Mouse (Mus musculus): ENCODE data around the gene Mfap1b.
"Not testable (repeated sequence)": the region's sequence is repeated elsewhere in the genome, so short reads cannot be mapped to it uniquely, and the experiment has no call there.

Mfap1b gene

DNA sequence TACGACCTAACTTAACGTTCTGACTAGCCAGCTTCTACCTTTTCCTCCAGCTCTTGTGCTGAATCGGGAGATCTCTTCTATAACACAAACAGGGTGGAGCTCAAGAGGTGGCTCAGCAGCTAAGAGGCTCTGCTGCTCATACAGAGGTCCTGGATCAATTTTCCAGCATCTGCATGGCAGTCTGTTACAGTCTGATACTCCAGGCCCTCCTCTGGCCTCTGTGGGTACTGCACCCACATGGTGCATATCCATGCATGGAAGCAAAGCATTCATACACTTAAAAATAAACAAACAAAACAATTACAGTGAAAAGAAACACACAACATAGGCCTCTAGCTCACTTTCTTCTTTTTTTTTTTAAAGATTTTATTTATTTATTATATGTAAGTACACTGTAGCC, 1.1 kb downstream of the Mfap1b start:
- not testable (repeated sequence) for DNase-seq (ENCODE audit: low read depth, low spot score)

DNA sequence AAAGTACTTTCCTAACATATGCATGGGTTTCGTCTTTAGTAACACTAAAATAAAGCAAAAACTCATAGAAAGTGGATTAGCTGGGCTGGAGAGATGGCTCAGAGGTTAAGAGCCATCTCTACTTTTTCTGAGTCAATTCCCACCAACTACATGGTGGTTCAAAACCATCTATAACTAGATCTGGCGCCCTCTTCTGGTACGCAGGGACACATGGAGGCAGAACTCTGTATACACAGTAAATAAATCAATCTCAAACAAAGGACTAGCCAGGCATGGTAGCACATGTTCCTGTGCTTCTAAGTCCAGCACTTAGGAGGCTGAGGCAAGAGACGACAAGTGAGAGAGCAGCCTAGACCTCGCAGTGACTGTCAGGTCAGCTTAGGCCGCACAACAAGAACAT, 4.9 kb downstream of the Mfap1b start:
- not testable (repeated sequence) for DNase-seq (ENCODE audit: low read depth, low spot score)

DNA sequence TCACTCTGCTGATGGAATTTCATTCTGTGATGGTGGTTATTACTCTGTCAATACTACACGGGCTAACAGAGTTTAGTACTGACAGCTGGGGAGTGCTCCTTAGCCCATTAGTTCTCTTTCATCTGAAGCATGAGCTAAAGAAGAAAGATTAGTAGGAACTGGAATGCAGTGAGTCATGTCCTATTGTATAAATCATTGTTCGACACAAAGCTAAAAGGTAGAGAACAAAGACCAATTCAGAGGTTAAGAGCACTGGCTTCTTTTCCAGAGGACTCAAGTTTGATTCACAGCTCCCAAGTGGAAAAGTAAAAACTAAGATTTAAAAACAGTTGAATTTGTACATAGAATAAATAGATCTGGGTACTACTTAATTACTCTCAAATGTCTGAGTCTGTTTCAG, 13.8 kb downstream of the Mfap1b start:
- DNase-seq (ENCODE audit: low read depth, low spot score) = peak; percentile 70

DNA sequence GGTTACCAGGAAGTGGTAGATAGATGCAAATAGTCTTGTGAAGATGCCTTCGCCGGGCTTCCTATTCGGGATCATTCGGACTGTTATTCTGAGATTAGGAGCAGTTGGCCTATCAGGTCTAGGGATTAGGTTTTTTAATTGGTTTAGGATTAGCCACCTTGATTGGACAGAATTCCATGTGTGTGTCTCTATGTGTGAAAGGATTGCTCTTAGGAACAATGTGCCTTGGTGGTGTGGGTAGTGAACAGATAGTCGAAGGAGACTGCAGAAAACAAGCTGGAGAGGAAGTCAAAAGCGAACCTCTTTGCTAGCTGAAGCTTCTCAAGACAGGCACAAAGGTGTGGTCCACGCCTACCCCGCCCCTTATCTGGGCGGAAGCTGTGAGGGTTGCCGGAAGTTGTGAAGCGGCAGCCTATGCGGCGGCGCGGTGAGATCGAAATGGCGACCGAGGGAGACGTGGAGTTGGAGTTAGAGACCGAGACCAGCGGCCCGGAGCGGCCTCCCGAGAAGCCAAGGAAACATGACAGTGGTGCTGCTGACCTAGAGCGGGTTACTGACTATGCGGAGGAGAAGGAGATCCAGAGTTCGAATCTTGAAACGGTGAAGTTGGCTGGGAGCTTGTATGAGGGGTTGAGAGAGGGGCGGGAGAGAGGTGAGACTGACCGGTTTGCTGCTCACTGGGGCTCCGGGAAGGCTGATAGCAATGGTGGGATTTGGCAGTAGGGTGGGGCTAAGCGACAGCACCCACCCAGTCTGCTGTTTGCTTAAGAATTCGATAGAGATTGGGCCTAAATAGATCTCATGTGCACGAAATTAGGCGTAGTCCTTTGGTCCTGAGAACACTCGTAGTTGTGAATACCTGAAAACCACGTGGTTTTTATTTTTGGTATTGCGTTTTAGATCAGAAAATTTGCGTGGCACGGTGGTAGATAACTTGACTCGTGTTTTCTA, 16.9 kb downstream of the Mfap1b start, which contains the start of gene Serinc4:
Serinc4 (minus strand) TSS at position 90 of the 951 bp plus-strand sequence.
- peak; percentile 93 for DNase-seq (ENCODE audit: low read depth, low spot score)

DNA sequence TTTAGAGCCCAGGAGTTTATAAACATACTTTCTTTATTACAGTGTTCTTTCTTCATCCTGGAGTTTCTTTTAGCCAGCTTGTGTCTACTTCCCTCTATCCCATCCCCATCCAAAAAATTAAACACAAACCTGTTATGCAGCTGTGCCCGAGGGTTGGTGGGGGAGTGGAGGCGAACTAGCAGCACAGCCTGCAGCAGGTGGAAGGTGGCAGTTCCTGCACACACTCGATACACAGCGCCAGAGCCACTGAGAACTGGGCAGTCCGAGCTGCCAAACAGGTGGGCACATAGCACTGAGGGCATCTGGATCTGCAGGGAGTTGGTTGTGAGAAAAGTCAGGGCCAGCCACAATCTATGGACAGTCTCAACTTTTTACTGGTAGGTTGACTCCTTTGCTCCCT, 18.3 kb downstream of the Mfap1b start:
- DNase-seq (ENCODE audit: low read depth, low spot score) = no peak

DNA sequence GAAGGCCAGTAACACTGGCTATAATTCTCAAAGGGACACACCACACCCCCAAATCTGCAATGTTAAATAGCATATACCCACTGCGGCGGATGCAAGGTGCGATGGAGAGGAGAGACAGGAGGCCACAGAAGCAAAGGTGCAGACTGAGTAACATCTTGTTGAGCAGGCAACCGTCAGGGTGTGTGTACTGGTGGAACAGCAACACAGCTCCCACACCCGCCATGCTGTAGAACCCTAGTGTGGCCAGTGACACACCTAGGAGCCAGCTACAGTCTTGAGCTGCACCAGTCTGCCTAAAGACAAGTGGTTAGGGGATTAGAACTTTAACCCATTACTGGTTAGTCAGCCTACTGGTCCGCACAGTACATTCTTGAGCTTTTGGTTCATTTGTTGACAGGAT, 19.9 kb downstream of the Mfap1b start:
- no peak for DNase-seq (ENCODE audit: low read depth, low spot score)

DNA sequence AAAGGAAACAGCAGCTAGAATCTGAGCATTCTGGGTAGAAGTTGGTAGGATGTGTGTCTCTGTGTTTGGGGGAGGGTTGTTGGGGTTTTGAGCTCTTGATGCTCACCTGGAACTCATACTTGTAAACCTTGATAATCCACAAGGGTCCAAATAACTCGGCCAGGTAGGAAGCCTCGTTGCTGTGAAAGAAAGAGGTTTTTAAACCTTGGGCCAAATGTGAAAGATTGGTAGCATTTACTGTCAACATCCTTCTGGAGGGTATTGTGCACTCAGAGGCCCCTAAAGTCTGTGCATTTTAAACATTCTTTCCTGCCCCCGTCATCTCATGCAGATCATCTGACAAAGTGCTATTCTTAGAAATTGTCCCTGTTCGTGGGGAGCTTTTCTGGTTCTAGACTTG, 20.9 kb downstream of the Mfap1b start, which contains the start of gene Hypk:
Hypk (plus strand) TSS at position 301 of the 400 bp plus-strand sequence.
- peak; percentile 62 for DNase-seq (ENCODE audit: low read depth, low spot score)

DNA sequence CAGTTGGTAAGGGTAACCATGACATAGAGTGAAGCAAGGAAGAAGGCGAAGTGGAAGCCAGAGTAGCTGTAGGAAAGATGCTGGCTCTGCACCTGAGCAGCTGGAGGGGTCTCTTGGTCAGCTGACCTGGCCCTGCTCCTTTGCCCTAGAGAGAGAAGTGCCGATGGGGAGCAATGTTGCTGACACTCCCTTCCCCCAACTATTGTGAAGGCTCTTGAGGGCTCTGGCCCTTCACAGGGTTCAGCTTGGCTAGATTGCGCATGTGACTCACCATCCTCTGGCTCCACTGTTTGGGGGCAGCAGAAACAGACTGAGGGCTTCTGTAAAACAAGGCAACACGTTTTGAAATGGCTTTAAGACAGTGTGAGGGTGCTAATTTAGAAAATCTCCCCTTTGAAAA, 21.5 kb downstream of the Mfap1b start:
- peak; percentile 49 for DNase-seq (ENCODE audit: low read depth, low spot score)

DNA sequence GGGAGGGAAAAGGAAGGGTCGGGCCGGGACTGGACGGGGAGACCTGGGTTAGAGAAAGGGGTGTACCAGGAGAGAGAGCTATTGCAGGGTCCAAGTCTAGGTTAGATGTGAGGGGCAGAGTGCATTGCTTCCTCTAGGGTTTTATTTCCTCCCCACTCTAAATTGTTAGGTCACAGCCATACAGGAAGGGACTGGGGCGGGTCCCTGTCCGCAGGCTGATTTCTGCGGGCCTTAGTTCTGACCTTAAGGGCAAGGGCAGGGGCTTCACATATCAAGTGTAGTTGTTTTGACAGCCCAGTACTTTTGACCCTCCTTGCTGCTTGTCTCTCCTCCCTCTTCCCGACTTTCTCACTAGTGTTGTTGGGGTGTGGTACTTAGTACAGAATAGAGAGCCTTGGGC, 23.8 kb downstream of the Mfap1b start:
- DNase-seq (ENCODE audit: low read depth, low spot score) = peak; percentile 39

DNA sequence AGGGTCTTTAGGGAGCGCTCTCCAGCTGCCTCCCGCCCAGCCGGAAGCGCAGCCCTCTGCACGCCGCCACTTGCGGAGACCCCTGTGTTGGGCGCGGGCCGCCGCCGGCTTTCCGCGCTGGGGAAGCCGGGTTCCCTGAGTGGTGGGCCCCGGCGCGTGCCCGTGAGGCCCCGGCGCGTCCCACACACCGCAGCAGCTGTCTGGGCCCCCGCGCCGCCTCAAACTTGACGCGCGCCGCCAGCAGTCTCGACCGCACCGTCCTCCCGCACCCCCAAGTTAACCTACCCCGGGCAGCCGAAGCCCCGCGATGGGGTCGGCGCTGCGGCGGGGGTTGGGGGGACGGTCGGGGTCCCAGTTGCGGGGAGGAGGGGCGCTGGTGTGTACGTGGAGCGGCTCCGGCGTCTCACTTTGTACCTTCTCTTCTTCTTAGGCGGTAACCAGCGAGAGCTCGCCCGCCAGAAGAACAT, 24.3 kb downstream of the Mfap1b start:
- DNase-seq (ENCODE audit: low read depth, low spot score) = no peak

DNA sequence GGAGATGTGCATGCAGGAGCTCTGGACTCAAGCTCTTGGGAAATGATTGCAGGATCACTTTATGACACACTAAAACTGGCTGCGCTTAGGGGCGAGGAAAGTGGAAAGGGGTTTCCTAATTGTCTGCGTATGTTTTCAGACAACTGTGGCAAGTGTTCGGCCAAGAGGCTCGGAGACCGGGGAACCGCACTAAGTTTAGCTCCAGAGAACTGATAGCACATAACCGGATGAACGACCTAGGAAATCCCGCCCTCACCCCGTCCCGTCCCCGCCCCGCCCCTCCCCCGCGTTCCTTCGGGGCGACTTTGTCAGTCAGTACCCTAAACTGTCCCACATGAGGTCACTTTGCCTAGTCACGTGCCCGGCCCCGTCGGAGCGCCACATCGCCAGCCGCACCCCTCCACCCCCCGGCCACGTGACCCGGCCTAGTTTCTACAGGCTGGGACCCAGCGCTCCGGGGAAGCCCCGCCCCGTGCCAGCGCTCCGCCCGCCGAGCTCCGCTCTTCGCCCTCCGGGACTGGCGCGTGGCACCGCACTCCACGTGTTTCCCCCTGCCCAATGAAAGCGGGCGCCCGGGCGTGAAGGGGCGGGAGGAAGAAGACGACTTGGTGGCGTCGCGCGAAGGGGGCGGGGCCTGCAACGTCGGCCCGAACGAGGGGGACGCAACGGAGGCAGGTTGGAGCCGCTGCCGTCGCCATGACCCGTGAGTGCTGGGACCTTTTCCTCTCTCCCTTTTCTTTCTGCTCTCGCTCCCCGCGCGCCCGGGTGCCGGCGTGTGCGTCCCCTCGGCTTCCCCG, 24.9 kb downstream of the Mfap1b start, which contains the start of gene Serf2:
Serf2 (plus strand) TSS at position 457 of the 797 bp plus-strand sequence.
- DNase-seq (ENCODE audit: low read depth, low spot score) = peak; percentile 99

DNA sequence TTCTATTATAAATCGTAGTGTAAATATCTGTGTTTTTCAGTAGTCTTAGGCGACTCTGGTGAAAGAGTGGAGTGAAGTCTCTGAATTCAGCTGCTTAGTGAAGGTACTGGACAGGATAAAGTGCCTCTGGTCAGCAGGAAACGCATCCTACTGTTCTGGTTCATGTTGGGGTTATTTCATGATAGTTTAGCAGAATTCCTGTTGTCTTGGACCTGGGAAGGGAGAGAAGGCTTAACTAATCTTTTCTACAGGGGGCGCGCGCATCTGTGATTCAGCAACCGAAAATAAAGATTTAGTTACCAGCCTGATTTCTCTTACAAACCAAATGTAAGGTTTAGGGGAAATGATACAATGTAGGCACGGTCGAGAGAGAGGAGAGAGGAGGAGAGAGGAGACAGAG, 25.7 kb downstream of the Mfap1b start:
- peak; percentile 86 for DNase-seq (ENCODE audit: low read depth, low spot score)

DNA sequence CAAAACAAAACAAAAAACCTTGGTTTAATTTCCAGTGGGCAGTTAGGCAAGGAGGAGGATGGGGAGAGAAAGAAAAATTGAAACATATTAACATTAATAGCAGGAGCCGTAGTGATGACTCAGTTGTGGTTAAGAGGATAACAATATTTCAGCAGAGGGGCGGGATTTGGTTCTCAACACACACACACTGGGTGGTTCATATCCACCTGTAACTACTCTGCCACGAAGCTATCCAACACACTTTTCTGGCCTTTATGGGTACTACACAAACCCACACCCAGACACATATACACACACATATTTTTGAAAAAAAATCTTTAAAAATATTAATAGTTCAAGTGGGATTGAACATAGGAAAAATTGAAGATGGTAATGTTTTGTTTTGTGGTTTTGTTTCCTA, 26.9 kb downstream of the Mfap1b start:
- peak; percentile 83 for DNase-seq (ENCODE audit: low read depth, low spot score)

DNA sequence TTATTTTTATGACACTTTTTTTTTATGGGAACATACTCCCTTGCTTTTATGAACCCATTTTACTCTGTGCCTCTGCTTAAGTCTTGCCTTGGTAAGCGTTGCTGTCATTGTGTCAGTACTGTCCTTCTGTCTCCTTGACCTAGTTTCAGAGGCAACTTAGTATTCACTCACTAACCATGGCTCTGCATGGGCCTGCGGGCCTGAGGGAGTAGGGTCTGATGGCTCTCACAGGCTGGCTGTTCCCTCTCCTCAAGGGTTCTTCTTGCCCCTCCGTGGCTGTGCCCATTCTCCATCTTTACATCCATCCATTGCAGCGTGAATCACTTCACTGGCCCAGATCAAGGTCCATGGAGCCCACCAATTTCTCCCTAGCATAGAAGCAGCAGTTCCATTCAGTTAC, 27.4 kb downstream of the Mfap1b start:
- DNase-seq (ENCODE audit: low read depth, low spot score) = no peak

DNA sequence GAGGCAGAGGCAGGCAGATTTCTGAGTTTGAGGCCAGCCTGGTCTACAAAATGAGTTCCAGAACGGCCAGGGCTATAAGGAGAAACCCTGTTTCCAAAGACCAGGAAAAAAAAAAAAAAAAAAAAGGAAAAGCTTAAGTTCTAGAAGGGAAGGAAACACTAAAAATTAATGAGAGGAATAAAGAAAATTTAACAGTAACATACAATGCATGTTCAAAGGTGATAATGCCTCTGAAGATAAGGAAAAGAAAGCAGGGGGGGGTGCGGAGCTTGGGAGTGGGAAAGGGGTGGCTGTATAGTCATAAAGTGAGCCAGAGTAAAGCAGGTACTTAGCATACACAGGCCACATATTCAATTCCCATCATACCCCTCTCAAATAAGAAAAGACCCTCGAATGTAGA, 28.8 kb downstream of the Mfap1b start:
- DNase-seq (ENCODE audit: low read depth, low spot score) = no peak

DNA sequence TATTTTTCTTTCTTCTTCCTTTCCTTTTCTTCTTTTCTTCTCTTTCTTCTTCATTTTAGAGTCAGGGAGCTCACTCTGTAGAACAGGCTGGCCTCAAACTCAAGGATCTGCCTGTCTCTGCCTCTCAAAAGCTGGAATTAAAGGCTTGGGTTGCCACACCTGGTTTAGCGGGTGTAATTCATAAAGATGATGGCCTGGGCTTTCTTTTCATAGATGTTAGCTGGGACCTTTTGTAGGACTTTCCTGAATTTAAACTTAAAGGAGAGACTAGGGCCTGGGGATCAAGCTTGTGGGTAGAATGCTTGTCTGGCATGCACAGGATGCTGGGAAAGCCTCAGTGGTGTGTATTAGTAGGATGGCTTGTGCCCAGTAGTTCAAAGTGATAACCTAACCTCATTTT, 29.7 kb downstream of the Mfap1b start, which contains the start of gene Ell3:
Ell3 (minus strand) TSS at position 101 of the 400 bp plus-strand sequence.
- DNase-seq (ENCODE audit: low read depth, low spot score) = no peak

DNA sequence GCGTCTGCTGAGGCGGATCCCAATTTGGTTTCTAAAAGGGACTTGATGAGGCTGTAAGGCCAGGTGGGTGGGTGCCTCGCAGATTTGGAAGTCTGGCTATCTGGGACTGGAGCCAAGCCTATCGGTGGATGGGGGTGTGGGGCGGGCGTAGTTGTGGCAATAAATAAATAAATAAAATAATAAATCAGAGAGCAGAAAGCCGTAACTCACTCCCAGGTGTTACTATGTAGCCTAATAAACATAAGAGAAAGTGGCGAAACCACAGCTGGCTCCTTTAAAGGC, 30.9 kb downstream of the Mfap1b start:
- no peak for DNase-seq (ENCODE audit: low read depth, low spot score)

DNA sequence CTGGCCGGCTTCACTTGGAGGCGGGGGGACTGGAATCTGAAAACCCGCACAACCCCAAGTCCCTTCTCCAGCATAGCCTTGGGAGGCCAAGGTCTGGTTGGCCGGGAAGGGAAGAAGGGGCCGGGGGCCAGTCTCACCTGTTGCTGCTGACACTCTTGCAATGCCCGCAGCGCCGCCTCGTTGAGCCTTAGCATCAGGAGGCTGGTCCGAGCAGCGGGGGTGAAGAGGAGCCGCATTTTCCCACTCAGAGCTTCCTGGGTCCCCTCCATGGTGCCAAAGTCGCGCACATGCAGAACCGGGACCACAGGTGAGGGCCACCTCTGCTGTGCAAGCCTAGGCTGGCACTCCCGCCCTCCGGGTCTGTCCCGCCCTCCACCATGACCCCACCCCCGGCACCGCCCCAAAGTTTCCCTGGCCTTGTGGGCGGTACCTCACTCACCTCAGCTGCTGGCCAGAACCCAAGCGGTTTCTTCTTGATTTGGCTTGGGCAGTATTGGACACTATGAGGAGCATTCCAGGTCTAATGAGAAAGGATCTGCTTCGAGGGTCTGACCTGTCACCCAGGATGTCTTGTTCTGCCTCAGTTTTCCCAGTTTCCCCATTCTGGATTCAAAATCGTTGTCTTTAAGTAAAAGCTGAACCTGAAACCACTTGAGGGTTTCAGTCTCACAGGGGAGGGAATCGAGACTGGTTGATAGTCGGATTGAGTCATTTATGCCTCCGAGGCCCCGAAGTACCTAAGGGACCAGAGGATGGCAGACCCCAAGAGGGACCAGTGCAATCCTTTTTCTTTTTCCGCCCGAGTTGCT, 31.4 kb downstream of the Mfap1b start:
- no peak for DNase-seq (ENCODE audit: low read depth, low spot score)

DNA sequence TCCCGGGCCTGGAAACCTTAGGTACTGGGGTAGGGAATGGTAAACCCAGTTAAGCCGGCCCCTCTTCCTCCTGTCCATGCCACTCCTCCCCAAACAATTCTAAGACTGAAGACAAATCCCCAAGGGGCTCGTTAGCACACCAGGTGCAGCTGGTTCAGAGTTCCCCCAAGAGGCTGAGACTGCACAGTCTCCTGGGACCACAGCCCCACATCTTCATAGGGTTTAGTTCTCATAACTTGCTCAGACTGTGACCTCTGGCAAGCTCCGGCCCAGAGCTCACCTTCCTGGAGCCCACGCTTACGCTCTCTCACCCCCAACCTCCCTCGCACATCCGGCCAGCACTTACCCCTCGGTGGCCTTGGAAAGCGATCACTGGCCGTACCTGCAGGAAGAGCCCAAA, 32.1 kb downstream of the Mfap1b start:
- DNase-seq (ENCODE audit: low read depth, low spot score) = no peak

DNA sequence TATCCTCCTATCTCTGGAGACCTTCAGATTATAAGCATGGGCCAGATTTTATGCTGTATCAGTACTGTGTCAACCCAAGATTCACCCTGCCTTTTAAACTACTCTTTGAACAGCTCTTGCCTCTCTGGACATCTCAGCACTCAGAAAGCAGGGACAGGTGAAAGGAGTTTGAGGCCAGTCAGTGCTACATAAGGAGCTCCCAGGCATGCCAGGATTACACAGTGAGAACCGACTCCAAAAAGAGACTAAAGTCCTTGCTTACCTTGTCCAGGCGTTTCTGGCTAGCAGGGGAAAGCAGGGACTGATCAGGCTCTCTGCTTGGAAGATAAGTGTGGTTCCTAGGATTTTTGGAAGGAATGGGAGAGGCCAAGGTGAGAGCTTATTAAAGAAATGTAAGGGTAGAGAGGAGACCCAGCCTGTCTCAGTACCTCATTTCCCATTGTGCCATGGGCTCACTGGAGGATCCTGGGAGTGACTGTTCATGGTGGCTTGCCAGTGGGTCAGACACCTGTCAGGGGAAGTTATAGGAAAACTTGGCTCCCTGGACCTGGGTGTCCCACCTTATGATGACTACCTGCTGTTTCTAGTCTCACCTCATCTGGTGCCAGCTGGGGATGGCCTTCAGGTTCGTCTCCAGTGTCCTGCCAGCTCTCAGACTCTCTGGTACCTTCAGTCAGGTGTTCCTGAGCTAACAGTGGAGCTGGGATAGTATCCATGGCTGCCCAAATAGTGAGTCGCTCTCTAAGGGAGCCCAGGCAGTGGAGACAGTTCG, 32.8 kb downstream of the Mfap1b start:
- DNase-seq (ENCODE audit: low read depth, low spot score) = no peak

DNA sequence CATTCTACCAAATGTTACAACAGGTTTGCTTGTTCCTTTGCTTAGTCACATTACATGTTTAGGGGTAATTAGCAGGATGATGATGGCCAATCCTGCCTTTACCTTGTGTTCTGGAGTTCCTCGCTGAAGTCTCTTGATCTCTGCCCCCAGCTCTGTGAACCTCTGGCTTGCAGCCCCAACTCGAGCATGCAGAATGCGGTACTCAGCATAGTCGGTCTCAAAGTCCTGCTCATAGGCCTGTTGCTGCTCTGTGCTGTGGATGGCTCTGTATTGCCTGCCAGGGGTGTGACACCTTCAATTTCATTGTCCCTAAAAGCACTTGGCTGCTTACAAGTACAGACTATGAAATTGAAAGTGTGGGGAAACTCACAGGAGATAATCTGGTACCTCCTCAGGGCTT, 34.1 kb downstream of the Mfap1b start:
- DNase-seq (ENCODE audit: low read depth, low spot score) = no peak

Measured in 3T3-L1 (cell line).